ENCODE assay signal across 11 mouse cellular contexts in the genomic region with DNA sequence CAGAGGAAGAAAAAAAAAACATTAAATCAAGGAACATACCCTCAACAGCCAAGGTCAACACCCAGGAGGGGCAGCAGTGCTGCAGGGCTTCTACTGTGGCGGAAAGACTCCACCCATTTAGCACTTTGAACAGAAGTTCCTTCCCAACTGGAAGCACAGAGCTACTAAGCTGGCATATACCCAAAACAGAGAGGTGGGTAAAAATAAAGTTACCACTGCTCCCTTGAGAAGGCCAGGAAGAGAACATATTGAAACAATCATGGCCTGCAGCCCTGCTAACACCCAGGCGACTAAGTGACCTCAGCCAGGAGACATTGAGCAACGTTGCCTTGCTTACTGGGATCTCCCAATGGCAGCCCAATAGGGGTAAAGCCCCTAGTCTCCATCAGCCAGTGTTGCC.
DNase-seq lines count a peak whose midpoint lies in the region; ATAC-seq and TF ChIP-seq lines count a peak whose summit lies in the region.
"Had no signal": no experiment of that assay in that cellular context is flagged by ENCODE, and none has a peak within 500 bp of the region (broad histone marks: within the 10 kb centered on the region; RNA-seq: fewer than 3 reads in every experiment).

No protein-coding gene starts in this region.

- 26% methylated on average over 3 of the region's 3 CpGs for WGBS in kidney, adult 2 months

- H3K4me1 ChIP-seq in embryonic fibroblast, embryonic 13.5 days (ENCODE audit: control insufficient read depth, insufficient read depth, low read length) = peaks cover 4% of the 10 kb centered on the region; the same call in 1 of the 2 replicates
- 0 out of 2 replicates have a peak, but pooled peaks cover 5% of the 10 kb centered on the region for H3K4me1 ChIP-seq in kidney, adult 2 months (ENCODE audit: control insufficient read depth, insufficient read depth, low read length)

- no peak for ATAC-seq in inflammation-experienced regulatory T-cells, adult 6 months
- ATAC-seq: hindbrain, postnatal 0 days had no signal

- no peaks in the 10 kb centered on the region for H3K36me3 ChIP-seq in kidney, adult 2 months (ENCODE audit: control insufficient read depth, insufficient read depth, low read length)
- H3K36me3 ChIP-seq: forebrain, embryonic 10.5 days had no signal

- TF ChIP-seq CTCF in embryonic fibroblast, embryonic 13.5 days (IDR thresholded peaks at IDR 0.05; ENCODE audit: borderline replicate concordance, insufficient read depth, low read length) = no peak
- TF ChIP-seq CTCF in kidney, adult 2 months (conservative IDR thresholded peaks at IDR 0.05; ENCODE audit: insufficient read depth, insufficient read length, low read depth, low read length) = no peak

- H3K27me3 ChIP-seq in kidney, adult 2 months (replicated peaks; ENCODE audit: control insufficient read depth, insufficient read depth, low read length) = no peaks in the 10 kb centered on the region

- H3K4me3 ChIP-seq in embryonic fibroblast, embryonic 13.5 days (ENCODE audit: insufficient read depth, low read length) = no peak overlapping the region
- no peak overlapping the region for H3K4me3 ChIP-seq in kidney, adult 2 months (ENCODE audit: insufficient read depth, low read depth, low read length)
- H3K4me3 ChIP-seq: forebrain, embryonic 10.5 days had no signal

- H3K27ac ChIP-seq in embryonic fibroblast, embryonic 13.5 days (ENCODE audit: insufficient read depth, low read length) = peak overlapping the region; percentile 46
- 0 out of 2 replicates have a peak overlapping the region, but pooled peaks have one; percentile 12 for H3K27ac ChIP-seq in kidney, adult 2 months (ENCODE audit: insufficient read depth, low read depth, low read length)
- H3K27ac ChIP-seq: forebrain, embryonic 10.5 days; hindbrain, postnatal 0 days had no signal

- no peak for TF ChIP-seq POLR2A in embryonic fibroblast, embryonic 13.5 days (IDR thresholded peaks at IDR 0.05; ENCODE audit: low read depth, low read length)
- no peak for TF ChIP-seq POLR2A in kidney, adult 2 months (IDR thresholded peaks at IDR 0.05; ENCODE audit: low read depth, low read length)

- DNase-seq in gastrocnemius, adult 18-20 months (ENCODE audit: low spot score) = peak; percentile 65
- DNase-seq in gastrocnemius, postnatal 10 days = no peak
- peak; percentile 83 for DNase-seq in kidney, adult 2 months
- DNase-seq in lung, postnatal 14 days = peak; percentile 26
- no peak for DNase-seq in cerebellum, adult 9-10 months
- DNase-seq in cerebellum, adult 8-10 months = no peak
- DNase-seq: cerebellum, postnatal 14 days had no signal

Comparison
In these comparisons a context has a peak if more than half of its experiments do, and no peak if none do; other contexts are left out.
1. DNase-seq: peak in gastrocnemius, adult 18-20 months (single experiment), kidney, adult 2 months (single experiment) and lung, postnatal 14 days (single experiment); none in gastrocnemius, postnatal 10 days (single experiment), cerebellum, adult 9-10 months (single experiment) and cerebellum, adult 8-10 months (single experiment).